ENCODE assay signal across 7 mouse cellular contexts in the genomic region with DNA sequence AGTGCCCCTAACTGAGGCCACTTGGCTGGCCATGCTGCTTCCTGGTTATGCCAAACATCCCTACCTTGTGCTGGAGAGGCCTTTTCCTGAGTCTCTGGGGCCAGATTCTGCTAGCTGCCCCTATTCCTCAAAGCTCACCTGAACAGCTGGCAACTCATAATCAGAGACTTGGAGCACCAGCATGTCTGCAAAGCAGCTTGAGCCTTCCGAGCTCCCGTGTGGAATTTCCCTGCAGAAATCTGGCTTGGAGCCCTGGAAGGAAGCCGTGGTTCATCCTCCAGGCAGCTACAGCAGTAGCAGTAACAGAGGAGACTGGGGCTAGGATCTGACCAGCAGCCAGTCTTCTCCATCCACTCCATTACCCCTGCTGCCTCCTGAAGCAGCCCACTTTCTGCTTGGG. TPM values are rescaled to one million over a fixed set of nuclear protein-coding genes. Genes with fewer than 3 reads are reported as not detected.
A peak's percentile ranks its signal among the peaks of the same experiment; 100 is the strongest.
DNase-seq lines count a peak whose midpoint lies in the region; ATAC-seq and TF ChIP-seq lines count a peak whose summit lies in the region.

No protein-coding gene starts in this region.

- H3K9ac ChIP-seq in midbrain, postnatal 0 days (replicated peaks; ENCODE audit: low read length, poor library complexity, severe bottlenecking): no peak overlapping the region
- no peak overlapping the region for H3K9ac ChIP-seq in midbrain, embryonic 16.5 days (ENCODE audit: low read depth, low read length)

- H3K4me3 ChIP-seq in midbrain, postnatal 0 days (ENCODE audit: low read depth, low read length): no peak overlapping the region
- H3K4me3 ChIP-seq in midbrain, embryonic 16.5 days (ENCODE audit: low read depth, low read length): no peak overlapping the region

- no peaks in the 10 kb centered on the region for H3K9me3 ChIP-seq in midbrain, postnatal 0 days (ENCODE audit: low read length)
- H3K9me3 ChIP-seq in midbrain, embryonic 16.5 days (replicated peaks; ENCODE audit: control insufficient read depth, low read length, poor library complexity, severe bottlenecking): no peaks in the 10 kb centered on the region

- WGBS in midbrain, postnatal 0 days: 82% methylated on average over 3 of the region's 3 CpGs
- 79% methylated on average over 3 of the region's 3 CpGs for WGBS in midbrain, embryonic 16.5 days

- no peak for TF ChIP-seq CTCF in midbrain, postnatal 0 days (IDR thresholded peaks at IDR 0.05)

- H3K4me1 ChIP-seq in midbrain, postnatal 0 days (ENCODE audit: insufficient read depth, low read length): no peaks in the 10 kb centered on the region
- H3K4me1 ChIP-seq in midbrain, embryonic 16.5 days (ENCODE audit: control insufficient read depth, insufficient read depth, low read length): no peaks in the 10 kb centered on the region

- no peak overlapping the region for H3K27ac ChIP-seq in midbrain, postnatal 0 days (ENCODE audit: low read depth, low read length)
- H3K27ac ChIP-seq in midbrain, embryonic 16.5 days (ENCODE audit: low read length): no peak overlapping the region

- ATAC-seq in midbrain, postnatal 0 days (ENCODE audit: low FRiP score): no peak
- ATAC-seq in midbrain, embryonic 16.5 days: no peak

- H3K36me3 ChIP-seq in midbrain, postnatal 0 days (ENCODE audit: insufficient read depth, low read length): peaks cover 38% of the 10 kb centered on the region
- peaks cover 23% of the 10 kb centered on the region for H3K36me3 ChIP-seq in midbrain, embryonic 16.5 days (ENCODE audit: control insufficient read depth, insufficient read depth, low read length)

- no peaks in the 10 kb centered on the region for H3K27me3 ChIP-seq in midbrain, postnatal 0 days (ENCODE audit: insufficient read depth, low read length)
- no peaks in the 10 kb centered on the region for H3K27me3 ChIP-seq in midbrain, embryonic 16.5 days (ENCODE audit: control insufficient read depth, insufficient read depth, low read depth, low read length)

- no peak overlapping the region for H3K4me2 ChIP-seq in midbrain, postnatal 0 days (ENCODE audit: low read depth, low read length, poor library complexity, severe bottlenecking)
- H3K4me2 ChIP-seq in midbrain, embryonic 16.5 days (ENCODE audit: low read length): no peak overlapping the region

- peak; percentile 40 for DNase-seq in midbrain, postnatal 0 days (ENCODE audit: low spot score)
- peak; percentile 72 for DNase-seq in gastrocnemius, adult 18-20 months (ENCODE audit: low spot score)
- DNase-seq in kidney, postnatal 4 days: peak; percentile 47 to 61
- DNase-seq in telencephalon, adult 2 months (ENCODE audit: low read depth, low spot score): peak; percentile 54
- DNase-seq in thymus, postnatal 25 days: no peak
- DNase-seq in urinary bladder, adult 18-20 months (ENCODE audit: low spot score in 2 of 2): no peak

RNA-seq across cellular contexts. Expression of a gene that starts 6.0 kb away (rescaled TPM):
- 36.4 and 44.8 TPM in 2 replicates for total RNA-seq in midbrain, postnatal 0 days (2014; rRNA removed)
- 30.3 and 32.4 TPM in 2 replicates for polyA plus RNA-seq in midbrain, postnatal 0 days (2015; fragmentation: Nextera tagmentation; extraction: Ambion mirVana)
- polyA plus RNA-seq in midbrain, embryonic 16.5 days (2015; fragmentation: Nextera tagmentation; extraction: Ambion mirVana): 61.4 and 65.9 TPM in 2 replicates
- total RNA-seq in gastrocnemius, adult 18-20 months (2021): 1 to 10 TPM; 3.8 to 4.5 TPM

RNA-seq across cellular contexts. Expression of a gene that starts 20.7 kb away (rescaled TPM):
- 25.4 and 27.2 TPM in 2 replicates for total RNA-seq in midbrain, postnatal 0 days (2014; rRNA removed)
- 72.1 and 77.1 TPM in 2 replicates for polyA plus RNA-seq in midbrain, postnatal 0 days (2015; fragmentation: Nextera tagmentation; extraction: Ambion mirVana)
- polyA plus RNA-seq in midbrain, embryonic 16.5 days (2015; fragmentation: Nextera tagmentation; extraction: Ambion mirVana): 84.7 and 93.0 TPM in 2 replicates
- 10 to 100 TPM; 23.0 to 26.5 TPM for total RNA-seq in gastrocnemius, adult 18-20 months (2021)

RNA-seq across cellular contexts. Expression of a gene that starts 21.2 kb away (rescaled TPM):
- 79.2 and 102 TPM in 2 replicates for total RNA-seq in midbrain, postnatal 0 days (2014; rRNA removed)
- polyA plus RNA-seq in midbrain, postnatal 0 days (2015; fragmentation: Nextera tagmentation; extraction: Ambion mirVana): 44.3 and 48.8 TPM in 2 replicates
- 88.7 and 94.5 TPM in 2 replicates for polyA plus RNA-seq in midbrain, embryonic 16.5 days (2015; fragmentation: Nextera tagmentation; extraction: Ambion mirVana)
- 10 to 100 TPM; 11.7 to 12.4 TPM for total RNA-seq in gastrocnemius, adult 18-20 months (2021)

Comparison
In these comparisons a context has a peak if more than half of its experiments do, and no peak if none do; other contexts are left out.
1. DNase-seq: peak in midbrain, postnatal 0 days (single experiment), gastrocnemius, adult 18-20 months (single experiment), kidney, postnatal 4 days (2 of 2) and telencephalon, adult 2 months (single experiment); none in thymus, postnatal 25 days (single experiment) and urinary bladder, adult 18-20 months (0 of 2).